Mouse (Mus musculus) stomach, embryonic 14.5 days (tissue): ENCODE data around the gene Nadsyn1. TPM values are rescaled to one million over a fixed set of nuclear protein-coding genes. Genes with fewer than 3 reads are reported as not detected.

Experiments
- ATAC-seq: fragments of 200-750 bp; cut with Nextera tagmentation; 2 replicates; pipeline ENCODE4 v1.8.0; 2017; ENCODE audit warnings: low read depth, moderate TSS enrichment; ENCODE audit not compliant: insufficient number of reproducible peaks, insufficient read depth, low FRiP score
- H3K27ac ChIP-seq: fragments of 300-500 bp; sonication (generic); 2 replicates; pipeline ENCODE4 v1.5.1; 2014; ENCODE audit warnings: mild to moderate bottlenecking, low read length, moderate library complexity, mixed read lengths
- H3K27me3 ChIP-seq: fragments of 300-500 bp; sonication (generic); 2 replicates; pipeline ENCODE4 v1.6.1; 2014; ENCODE audit warnings: low read length, control low read depth, mixed read lengths; ENCODE audit not compliant: control insufficient read depth, insufficient read depth
- H3K36me3 ChIP-seq: fragments of 300-500 bp; sonication (generic); 2 replicates; pipeline ENCODE4 v1.6.1; 2014; ENCODE audit warnings: mild to moderate bottlenecking, control low read depth, low read length, moderate library complexity, mixed read lengths; ENCODE audit not compliant: control insufficient read depth, insufficient read depth
- H3K4me1 ChIP-seq: fragments of 300-500 bp; sonication (generic); 2 replicates; pipeline ENCODE4 v1.6.1; 2014; ENCODE audit warnings: low read length, control low read depth, mixed read lengths; ENCODE audit not compliant: control insufficient read depth, insufficient read depth
- H3K4me2 ChIP-seq: fragments of 300-500 bp; sonication (generic); replicated peaks from 2 replicates; pipeline ENCODE4 v1.6.1; 2014; ENCODE audit warnings: low read depth, low read length, control low read depth
- H3K4me3 ChIP-seq: fragments of 300-500 bp; sonication (generic); 2 replicates; pipeline ENCODE4 v1.5.1; 2014; ENCODE audit warnings: low read depth, low read length, control low read depth
- H3K9ac ChIP-seq: fragments of 300-500 bp; sonication (generic); replicated peaks from 2 replicates; pipeline ENCODE4 v1.6.1; 2014; ENCODE audit warnings: low read depth, mild to moderate bottlenecking, control low read depth, low read length, moderate library complexity, mixed read lengths
- H3K9me3 ChIP-seq: fragments of 300-500 bp; sonication (generic); 2 replicates; pipeline ENCODE4 v1.6.1; 2016; ENCODE audit warnings: low read depth, low read length, control low read depth; ENCODE audit not compliant: control insufficient read depth
- WGBS: fragments of 180-500 bp; shearing (Covaris S2); extraction: QIAGEN DNeasy Blood & Tissue Kit; methylation state at CpG from one replicate; pipeline ENCODE4 v1.1.7; 2014; 5-methylcytosine and 5-hydroxymethylcytosine counted together
- polyA plus RNA-seq: library from polyadenylated mRNA; unstranded; fragments of >200 nt; fragmentation: Nextera tagmentation; extraction: Ambion mirVana; gene quantifications from 2 replicates; pipeline ENCODE4 v1.2.1, GENCODE M21; 2014

Nadsyn1 gene
- polyA plus RNA-seq = 8.5 and 9.8 TPM in 2 replicates

DNA sequence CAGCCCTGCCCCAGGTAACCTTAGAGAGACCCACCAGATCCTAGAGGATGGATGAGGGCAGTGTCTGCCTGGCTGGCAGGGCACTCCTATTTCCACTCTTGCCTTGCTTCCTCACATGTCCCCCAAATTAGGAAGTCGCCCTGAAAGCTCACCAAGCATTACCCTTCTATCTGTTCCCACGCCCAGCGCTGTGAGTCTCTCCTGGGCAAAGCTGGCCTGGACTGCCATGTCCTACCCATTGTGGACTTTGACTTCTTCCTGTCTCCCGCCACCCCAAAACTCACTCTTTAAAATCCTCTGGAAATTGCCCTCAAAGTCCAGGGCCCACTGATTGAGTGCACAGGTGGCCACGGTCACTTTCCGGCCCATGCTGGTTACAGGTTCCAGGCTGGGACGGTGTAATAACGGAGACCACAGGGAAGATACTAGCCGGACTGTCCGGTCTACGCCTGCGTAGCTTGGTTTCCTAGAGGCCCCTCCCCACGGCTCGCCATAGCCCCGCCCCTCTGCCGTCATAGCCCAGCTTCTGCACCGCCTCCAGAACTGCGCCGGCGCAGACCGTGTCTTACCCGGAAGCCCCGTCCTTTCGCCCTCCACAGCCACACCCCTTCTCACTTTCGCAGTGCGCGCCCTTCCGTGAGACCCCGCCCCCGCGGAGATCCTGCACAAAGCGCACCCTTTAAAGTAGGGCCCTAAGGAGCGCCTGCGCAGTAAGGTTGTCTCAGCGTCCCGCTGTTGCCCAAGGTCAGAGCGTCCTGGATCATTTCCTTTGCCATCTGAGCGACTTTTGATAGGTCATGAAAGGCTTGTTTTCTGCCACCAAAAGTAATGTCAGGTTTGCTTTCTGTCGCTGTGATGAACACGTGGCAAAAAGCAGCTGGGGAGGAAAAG lies at the start of gene Nadsyn1, which contains the start of gene Dhcr7:
Gene Nadsyn1 (minus strand): TSS at position 475 of the 891 bp plus-strand sequence.
Gene Dhcr7 (plus strand): TSS at position 771 of the 891 bp plus-strand sequence.
- peak within 1 kb of the TSS; percentile 45 for H3K4me3 ChIP-seq
- ATAC-seq = peak; percentile 99
- H3K4me2 ChIP-seq = peak within 1 kb of the TSS; percentile 86
- WGBS = under 1% methylated on average over 40 of the region's 40 CpGs
- no peak within 1 kb of the TSS for H3K27ac ChIP-seq
- H3K4me1 ChIP-seq = peaks cover 8% of the 10 kb centered on the region
- H3K36me3 ChIP-seq = no peaks in the 10 kb centered on the region
- peak within 1 kb of the TSS; percentile 36 for H3K9ac ChIP-seq
- no peaks in the 10 kb centered on the region for H3K9me3 ChIP-seq
- H3K27me3 ChIP-seq = no peaks in the 10 kb centered on the region

DNA sequence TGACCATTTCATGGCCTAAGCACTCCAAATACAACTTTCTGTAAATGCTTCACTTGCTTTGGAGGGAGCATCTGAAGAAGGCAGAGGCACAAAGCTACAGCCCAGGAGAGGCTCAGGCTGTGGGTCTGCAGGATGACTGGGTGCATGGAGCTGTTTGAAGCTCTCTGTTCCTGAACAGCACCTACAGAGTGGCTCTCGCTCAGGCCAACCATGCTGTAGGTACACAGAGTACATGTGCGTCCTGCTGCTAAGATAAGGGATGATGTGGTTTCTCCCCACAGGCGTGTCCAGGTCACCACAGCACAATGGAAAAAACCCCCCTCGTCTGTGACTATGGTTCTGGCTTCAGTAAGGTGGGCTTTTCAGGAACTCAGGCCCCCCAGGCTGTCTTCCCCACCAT lies 46.2 kb upstream of the Nadsyn1 start:
- Histone ChIP-seq H3K27me3 (no peaks in the 10 kb centered on the region), H3K27ac (no peak overlapping the region), H3K4me1 (no peaks in the 10 kb centered on the region), H3K4me2 (no peak overlapping the region), H3K4me3 (no peak overlapping the region), H3K9ac (no peak overlapping the region), H3K36me3 (no peaks in the 10 kb centered on the region), H3K9me3 (no peaks in the 10 kb centered on the region; the same call in 1 of the 2 replicates)
- WGBS = 81% methylated on average over 4 of the region's 4 CpGs
- no peak for ATAC-seq

DNA sequence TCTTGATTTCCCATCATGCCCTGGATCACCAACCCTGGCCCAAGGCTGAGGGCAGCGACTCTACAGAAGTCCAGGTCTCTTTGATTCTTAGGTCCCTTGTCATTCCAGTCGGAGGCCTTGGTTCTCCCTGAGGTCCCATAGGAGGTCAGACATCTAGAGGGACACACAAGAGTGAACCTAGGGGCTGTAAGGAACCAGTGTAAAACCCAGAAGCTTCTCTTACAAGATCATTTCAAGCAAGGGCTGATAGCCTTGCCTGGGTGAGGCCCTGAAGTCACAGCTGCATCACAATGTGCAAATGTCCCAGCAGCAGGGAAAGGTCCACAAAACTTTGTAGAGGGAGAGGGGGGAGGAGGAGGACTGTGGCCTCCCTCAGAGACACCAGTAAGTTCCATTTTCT lies 43.9 kb upstream of the Nadsyn1 start, which contains the start of gene Gm498:
Gene Gm498 (plus strand): TSS at position 301 of the 400 bp plus-strand sequence.
- H3K36me3 ChIP-seq = no peaks in the 10 kb centered on the region
- no peak within 1 kb of the TSS for H3K9ac ChIP-seq
- H3K4me3 ChIP-seq = no peak within 1 kb of the TSS
- no peak within 1 kb of the TSS for H3K4me2 ChIP-seq
- ATAC-seq = no peak
- H3K27ac ChIP-seq = no peak within 1 kb of the TSS
- no peaks in the 10 kb centered on the region for H3K9me3 ChIP-seq
- WGBS = 70% methylated on average over 2 of the region's 2 CpGs
- no peaks in the 10 kb centered on the region for H3K27me3 ChIP-seq
- no peaks in the 10 kb centered on the region for H3K4me1 ChIP-seq

DNA sequence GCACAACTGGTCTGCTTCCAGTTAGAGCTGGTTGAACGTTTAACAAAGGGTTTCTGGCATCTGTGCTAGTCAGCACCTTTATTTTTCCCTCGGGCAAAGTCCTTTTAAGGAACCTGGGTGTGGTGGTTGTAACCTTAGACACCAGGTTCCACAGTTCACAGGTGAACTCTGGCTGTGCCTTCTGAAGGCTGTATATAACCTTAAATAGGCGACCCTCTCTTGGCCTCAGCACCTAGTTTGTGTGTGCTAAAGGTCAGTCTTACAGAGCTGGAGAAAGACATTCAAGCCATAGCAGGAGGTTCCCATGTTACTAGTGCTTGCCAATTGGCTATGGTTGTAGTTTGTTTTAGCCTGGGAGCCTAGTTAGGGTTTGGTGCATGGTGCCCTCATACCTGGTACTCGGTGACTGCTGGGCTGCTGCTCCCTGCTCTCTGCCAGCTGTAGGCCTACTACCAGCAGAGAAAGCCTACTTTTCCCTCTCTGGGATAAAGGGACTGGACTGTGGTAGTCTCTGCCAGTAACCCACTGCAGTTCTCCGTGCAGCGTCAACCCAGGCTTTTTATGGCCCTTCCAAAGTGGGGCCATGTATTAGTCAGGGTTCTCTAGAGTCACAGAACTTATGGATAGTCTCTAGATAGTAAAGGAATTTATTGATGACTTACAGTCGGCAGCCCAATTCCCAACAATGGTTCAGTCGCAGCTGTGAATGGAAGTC lies 26.3 kb upstream of the Nadsyn1 start:
- Histone ChIP-seq H3K4me2 (no peak overlapping the region), H3K36me3 (peaks cover 44% of the 10 kb centered on the region), H3K9me3 (no peaks in the 10 kb centered on the region), H3K27ac (no peak overlapping the region), H3K4me3 (no peak overlapping the region), H3K27me3 (no peaks in the 10 kb centered on the region), H3K9ac (no peak overlapping the region), H3K4me1 (no peaks in the 10 kb centered on the region)
- 88% methylated on average over 6 of the region's 8 CpGs for WGBS
- no peak for ATAC-seq

DNA sequence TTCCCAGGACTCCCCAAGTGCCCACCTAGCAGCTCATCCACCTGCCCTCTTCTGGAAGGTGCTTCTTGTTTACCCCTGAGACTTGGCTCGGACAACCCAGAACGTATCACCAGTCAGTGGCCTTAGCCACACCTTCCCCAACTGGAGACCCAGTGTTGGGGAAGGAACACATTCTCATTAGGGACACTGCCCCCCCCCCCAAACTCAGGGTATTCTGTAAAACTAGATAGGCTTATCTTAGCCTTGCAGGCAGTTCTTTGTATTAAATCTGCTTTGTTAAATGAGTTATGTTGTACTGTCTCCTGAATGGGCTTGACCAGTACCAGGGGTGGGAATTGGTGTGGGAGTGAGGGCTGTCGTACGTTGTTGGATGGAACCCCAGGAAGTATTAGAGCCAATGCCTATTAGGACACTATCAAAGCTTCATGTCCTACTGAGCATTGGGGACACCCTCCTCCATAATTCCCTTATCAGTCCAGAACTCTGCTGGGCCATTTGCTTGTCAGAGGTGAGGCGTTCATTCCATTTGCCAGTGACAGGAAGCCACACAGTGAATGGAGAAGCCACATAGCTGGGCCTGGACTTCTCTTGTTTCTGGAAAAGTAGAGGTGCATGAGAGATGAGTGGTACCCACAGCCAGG lies 25.6 kb upstream of the Nadsyn1 start:
- Histone ChIP-seq H3K4me2 (no peak overlapping the region), H3K4me1 (no peaks in the 10 kb centered on the region), H3K9me3 (no peaks in the 10 kb centered on the region), H3K9ac (no peak overlapping the region), H3K36me3 (peaks cover 50% of the 10 kb centered on the region), H3K4me3 (no peak overlapping the region), H3K27ac (no peak overlapping the region), H3K27me3 (no peaks in the 10 kb centered on the region)
- no peak for ATAC-seq
- 87% methylated on average over 5 of the region's 5 CpGs for WGBS

DNA sequence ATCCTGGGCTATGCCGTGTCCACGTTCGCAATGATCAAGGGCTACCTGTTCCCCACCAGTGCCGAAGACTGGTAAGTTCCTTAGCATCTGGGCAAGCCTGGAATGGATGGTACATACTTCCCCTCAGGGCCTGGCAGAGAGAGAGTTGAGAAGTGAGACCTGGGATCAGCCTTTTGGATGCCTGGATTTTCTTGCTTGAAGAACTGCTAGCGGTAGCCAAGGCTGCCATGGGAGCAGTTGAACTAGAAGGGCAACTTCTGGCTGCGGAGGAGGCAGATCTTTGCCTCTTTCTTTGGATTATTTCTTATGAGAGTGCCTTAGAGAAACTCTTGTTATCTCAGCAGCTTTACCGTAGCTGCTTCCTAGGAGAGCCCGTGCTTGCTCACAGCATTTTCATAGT lies 18.7 kb upstream of the Nadsyn1 start:
- no peak overlapping the region for H3K4me2 ChIP-seq
- no peak overlapping the region for H3K27ac ChIP-seq
- H3K4me1 ChIP-seq = no peaks in the 10 kb centered on the region
- H3K27me3 ChIP-seq = no peaks in the 10 kb centered on the region
- WGBS = 92% methylated on average over 8 of the region's 8 CpGs
- no peak overlapping the region for H3K4me3 ChIP-seq
- H3K9ac ChIP-seq = no peak overlapping the region
- peaks cover 73% of the 10 kb centered on the region for H3K36me3 ChIP-seq
- no peaks in the 10 kb centered on the region for H3K9me3 ChIP-seq
- no peak for ATAC-seq

DNA sequence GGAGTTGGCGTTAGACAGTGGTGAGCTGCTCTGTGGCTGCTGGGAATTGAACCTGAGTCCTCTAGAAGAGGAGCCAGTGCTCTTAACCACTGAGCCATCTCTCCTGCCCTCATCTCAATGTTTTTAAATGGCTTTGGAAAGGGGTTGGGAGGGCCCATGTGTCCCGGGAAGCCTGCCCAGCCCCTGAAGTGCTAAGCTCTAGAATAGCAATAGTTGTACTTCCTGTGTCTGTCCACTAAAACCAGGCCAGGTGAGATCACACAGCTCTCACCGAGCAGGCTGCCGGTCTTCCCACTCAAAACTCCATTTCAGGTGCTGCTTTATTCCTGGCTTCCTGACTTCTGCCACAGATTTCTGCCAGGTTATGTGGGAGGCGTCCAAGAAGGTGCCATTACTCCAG lies 17.5 kb upstream of the Nadsyn1 start:
- Histone ChIP-seq H3K9me3 (no peaks in the 10 kb centered on the region), H3K36me3 (peaks cover 62% of the 10 kb centered on the region), H3K4me1 (no peaks in the 10 kb centered on the region), H3K4me2 (no peak overlapping the region), H3K4me3 (no peak overlapping the region), H3K9ac (no peak overlapping the region), H3K27me3 (no peaks in the 10 kb centered on the region), H3K27ac (no peak overlapping the region)
- no peak for ATAC-seq
- WGBS = 93% methylated on average over 5 of the region's 5 CpGs

DNA sequence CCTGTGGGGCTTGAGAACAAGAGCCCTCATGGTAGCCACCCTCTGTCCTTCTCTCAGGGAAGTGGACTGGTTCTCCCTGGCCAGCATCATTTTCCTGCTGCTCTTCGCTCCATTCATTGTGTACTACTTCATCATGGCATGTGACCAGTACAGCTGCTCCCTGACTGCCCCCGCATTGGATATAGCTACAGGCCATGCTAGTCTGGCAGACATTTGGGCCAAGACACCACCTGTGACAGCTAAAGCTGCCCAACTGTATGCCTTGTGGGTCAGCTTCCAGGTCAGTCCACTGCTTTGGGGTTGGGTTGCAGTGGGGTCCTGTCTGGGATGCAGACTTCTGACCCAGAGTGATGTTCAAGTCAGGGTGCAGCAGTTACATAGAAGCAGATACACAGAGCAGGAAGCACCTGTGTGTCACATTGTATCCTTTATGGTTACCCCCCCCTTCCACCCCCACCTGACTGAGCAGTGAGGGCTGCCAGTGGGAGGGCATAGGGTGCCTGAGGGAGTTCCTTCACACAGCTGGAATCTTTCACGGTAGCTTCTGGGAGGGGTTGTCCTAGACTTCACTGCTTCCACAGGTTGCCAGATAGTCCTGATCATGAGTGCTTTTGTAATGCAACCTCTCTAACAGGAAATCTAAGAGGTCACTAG lies 15.2 kb upstream of the Nadsyn1 start:
- ATAC-seq = no peak
- H3K4me3 ChIP-seq = no peak overlapping the region
- no peaks in the 10 kb centered on the region for H3K27me3 ChIP-seq
- WGBS = 87% methylated on average over 3 of the region's 3 CpGs
- no peak overlapping the region for H3K4me2 ChIP-seq
- H3K27ac ChIP-seq = no peak overlapping the region
- no peaks in the 10 kb centered on the region for H3K4me1 ChIP-seq
- no peaks in the 10 kb centered on the region for H3K9me3 ChIP-seq
- H3K36me3 ChIP-seq = peaks cover 42% of the 10 kb centered on the region
- no peak overlapping the region for H3K9ac ChIP-seq
